Mouse (Mus musculus) intestine, postnatal 0 days (tissue): ENCODE data around the gene Spag16. TPM values are rescaled to one million over a fixed set of nuclear protein-coding genes. Genes with fewer than 3 reads are reported as not detected.

Experiments used
- ATAC-seq: fragments of 200-750 bp; cut with Nextera tagmentation; 2 replicates; pipeline ENCODE4 v1.8.0; 2017; ENCODE audit warnings: mild to moderate bottlenecking, moderate TSS enrichment, moderate library complexity
- H3K27ac ChIP-seq: fragments of 300-500 bp; sonication (generic); 2 replicates; pipeline ENCODE4 v1.5.1; 2014; ENCODE audit warnings: mild to moderate bottlenecking, low read depth, low read length, moderate library complexity
- H3K27me3 ChIP-seq: fragments of 300-500 bp; sonication (generic); replicated peaks from 2 replicates; pipeline ENCODE4 v1.6.1; 2014; ENCODE audit warnings: low read length, mixed read lengths; ENCODE audit not compliant: control insufficient read depth, insufficient read depth
- H3K36me3 ChIP-seq: fragments of 300-500 bp; sonication (generic); 2 replicates; pipeline ENCODE4 v1.6.1; 2014; ENCODE audit warnings: mild to moderate bottlenecking, moderate library complexity; ENCODE audit not compliant: control insufficient read depth, insufficient read depth
- H3K4me1 ChIP-seq: fragments of 300-500 bp; sonication (generic); replicated peaks from 2 replicates; pipeline ENCODE4 v1.6.1; 2014; ENCODE audit warnings: antibody characterized with exemption, low read length, mixed read lengths; ENCODE audit not compliant: control insufficient read depth, insufficient read depth
- H3K4me2 ChIP-seq: fragments of 300-500 bp; sonication (generic); replicated peaks from 2 replicates; pipeline ENCODE4 v1.6.1; 2014; ENCODE audit warnings: low read depth, mild to moderate bottlenecking, moderate library complexity
- H3K4me3 ChIP-seq: fragments of 300-500 bp; sonication (generic); 2 replicates; pipeline ENCODE4 v1.5.1; 2014; ENCODE audit warnings: low read depth, low read length
- H3K9ac ChIP-seq: fragments of 300-500 bp; sonication (generic); 2 replicates; pipeline ENCODE4 v1.6.1; 2014; ENCODE audit warnings: mild to moderate bottlenecking, low read depth, low read length
- H3K9me3 ChIP-seq: fragments of 300-500 bp; sonication (generic); 2 replicates; pipeline ENCODE4 v1.6.1; 2016; ENCODE audit warnings: mixed run types; ENCODE audit not compliant: control insufficient read depth
- CTCF ChIP-seq: sonication (generic); IDR thresholded peaks from 2 replicates; pipeline ENCODE4 v1.5.1; 2016; ENCODE audit warnings: low read depth, mild to moderate bottlenecking, control low read depth, antibody characterized with exemption, moderate library complexity
- WGBS: fragments of 180-500 bp; shearing (Covaris S2); extraction: QIAGEN DNeasy Blood & Tissue Kit; methylation state at CpG from one replicate; pipeline ENCODE4 v1.1.7; 2014; 5-methylcytosine and 5-hydroxymethylcytosine counted together
- polyA plus RNA-seq: library from polyadenylated mRNA; unstranded; fragments of >200 nt; fragmentation: Nextera tagmentation; extraction: Ambion mirVana; gene quantifications from 2 replicates; pipeline ENCODE4 v1.2.1, GENCODE M21; 2015

Spag16 gene
- polyA plus RNA-seq, 1 experiment from 2014 or later: 0.08 TPM

- H3K9me3 ChIP-seq: no peaks in the 10 kb centered on the region
- H3K4me1 ChIP-seq: no peaks in the 10 kb centered on the region
- H3K9ac ChIP-seq: no peak overlapping the region
- H3K27ac ChIP-seq: no peak overlapping the region
- H3K4me2 ChIP-seq: no peak overlapping the region
- H3K4me3 ChIP-seq: no peak overlapping the region
- WGBS: 60% methylated on average over 7 of the region's 7 CpGs
- H3K36me3 ChIP-seq: no peaks in the 10 kb centered on the region
- ATAC-seq: no peak
- H3K27me3 ChIP-seq: no peaks in the 10 kb centered on the region
- TF ChIP-seq CTCF: no peak
Observed at GRCm38 (mm10) chr1:69853436-69853835, 26.7 kb downstream of the Spag16 start.

DNA sequence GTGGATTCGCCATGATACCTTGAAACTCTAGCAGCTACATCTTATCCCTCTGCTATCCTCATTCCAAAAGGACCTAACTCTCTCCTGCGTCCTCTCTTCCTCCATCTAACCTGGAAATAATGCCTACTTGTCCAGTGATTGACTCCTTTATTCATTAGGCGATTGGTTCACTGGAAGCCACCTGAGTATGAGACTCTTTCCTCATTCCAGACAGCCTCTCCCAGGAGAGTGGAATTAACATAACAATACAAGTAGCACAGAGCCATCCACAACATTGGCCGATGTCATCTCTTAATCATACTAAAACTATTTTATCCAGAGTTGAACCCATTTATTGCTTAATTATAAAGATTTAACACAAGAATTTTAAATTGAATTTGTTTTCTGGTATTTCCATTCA, 41.0 kb downstream of the Spag16 start:
- Histone ChIP-seq H3K4me1 (no peaks in the 10 kb centered on the region), H3K36me3 (no peaks in the 10 kb centered on the region), H3K4me3 (no peak overlapping the region), H3K9me3 (no peaks in the 10 kb centered on the region), H3K4me2 (no peak overlapping the region), H3K27me3 (no peaks in the 10 kb centered on the region), H3K27ac (no peak overlapping the region), H3K9ac (no peak overlapping the region)
- no peak for ATAC-seq
- TF ChIP-seq CTCF: no peak
- WGBS: 84% methylated on average over 4 of the region's 4 CpGs

DNA sequence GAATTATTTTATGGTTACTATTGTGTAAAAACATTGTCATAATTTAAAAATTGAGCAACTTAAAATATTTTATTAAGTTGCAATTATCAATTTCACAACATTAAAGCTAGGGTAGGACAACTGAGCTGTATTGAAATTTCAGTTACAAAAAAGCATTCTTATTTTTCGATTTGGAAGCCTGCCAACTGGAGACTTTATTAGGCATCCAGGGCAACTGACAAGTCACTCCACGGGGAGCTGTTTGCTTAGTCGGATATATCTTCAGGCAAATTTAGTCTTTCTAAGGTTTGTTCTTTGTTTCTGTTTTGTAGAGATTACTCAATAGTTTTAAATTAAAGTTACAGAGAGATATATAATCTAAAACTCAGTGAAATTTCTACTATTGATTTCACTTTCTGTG, 129.8 kb downstream of the Spag16 start:
- H3K27ac ChIP-seq: no peak overlapping the region
- WGBS: 43% methylated on average over 3 of the region's 3 CpGs
- no peak for ATAC-seq
- H3K36me3 ChIP-seq: no peaks in the 10 kb centered on the region
- no peak for TF ChIP-seq CTCF
- H3K9me3 ChIP-seq: no peaks in the 10 kb centered on the region
- no peak overlapping the region for H3K4me3 ChIP-seq
- H3K4me2 ChIP-seq: no peak overlapping the region
- H3K9ac ChIP-seq: no peak overlapping the region
- no peaks in the 10 kb centered on the region for H3K4me1 ChIP-seq
- no peaks in the 10 kb centered on the region for H3K27me3 ChIP-seq

GRCm38 (mm10) chr1:69996874-69997273, 170.1 kb downstream of the Spag16 start:
- ATAC-seq: no peak
- no peaks in the 10 kb centered on the region for H3K4me1 ChIP-seq
- peak; percentile 31; the same call in 1 of the 2 replicates for TF ChIP-seq CTCF
- no peak overlapping the region for H3K27ac ChIP-seq
- H3K9me3 ChIP-seq: no peaks in the 10 kb centered on the region
- H3K4me3 ChIP-seq: no peak overlapping the region
- H3K4me2 ChIP-seq: no peak overlapping the region
- no peak overlapping the region for H3K9ac ChIP-seq
- no peaks in the 10 kb centered on the region for H3K36me3 ChIP-seq
- H3K27me3 ChIP-seq: no peaks in the 10 kb centered on the region

GRCm38 (mm10) chr1:70012991-70013390, 186.2 kb downstream of the Spag16 start:
- H3K4me2 ChIP-seq: no peak overlapping the region
- ATAC-seq: no peak
- no peaks in the 10 kb centered on the region for H3K9me3 ChIP-seq
- no peaks in the 10 kb centered on the region for H3K27me3 ChIP-seq
- TF ChIP-seq CTCF: no peak
- H3K4me3 ChIP-seq: no peak overlapping the region
- H3K27ac ChIP-seq: no peak overlapping the region
- no peaks in the 10 kb centered on the region for H3K4me1 ChIP-seq
- WGBS: 81% methylated on average over 3 of the region's 3 CpGs
- no peak overlapping the region for H3K9ac ChIP-seq
- H3K36me3 ChIP-seq: no peaks in the 10 kb centered on the region

DNA sequence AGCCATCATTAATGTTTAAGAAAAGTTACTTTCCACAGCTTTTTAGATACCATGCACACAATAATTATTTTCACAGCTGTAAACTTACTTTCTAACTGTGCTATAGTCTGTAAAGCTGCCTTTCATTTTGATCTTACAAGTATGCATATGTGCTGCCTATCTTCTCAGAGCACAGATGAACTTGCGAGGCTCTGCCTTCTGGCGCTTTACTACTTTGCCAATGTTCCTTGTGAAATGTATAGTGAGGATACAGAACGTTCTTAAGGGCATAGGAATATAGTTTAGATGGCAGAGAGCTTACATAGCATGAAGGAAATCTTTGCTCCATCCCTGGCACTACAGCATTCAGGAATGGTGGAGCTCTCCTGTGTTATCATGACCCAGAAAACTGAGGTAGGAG, 210.6 kb downstream of the Spag16 start:
- Histone ChIP-seq H3K27ac (no peak overlapping the region), H3K4me2 (no peak overlapping the region), H3K9me3 (no peaks in the 10 kb centered on the region), H3K9ac (no peak overlapping the region), H3K27me3 (no peaks in the 10 kb centered on the region), H3K4me3 (no peak overlapping the region), H3K4me1 (no peaks in the 10 kb centered on the region), H3K36me3 (no peaks in the 10 kb centered on the region)
- no peak for TF ChIP-seq CTCF
- ATAC-seq: no peak
- WGBS: 78% methylated on average over 3 of the region's 3 CpGs

GRCm38 (mm10) chr1:70067404-70067803, 240.6 kb downstream of the Spag16 start:
- TF ChIP-seq CTCF: no peak
- WGBS: 54% methylated on average over 1 of the region's 1 CpGs
- Histone ChIP-seq H3K4me1 (no peaks in the 10 kb centered on the region), H3K9me3 (no peaks in the 10 kb centered on the region), H3K27ac (no peak overlapping the region), H3K27me3 (no peaks in the 10 kb centered on the region), H3K4me2 (no peak overlapping the region), H3K4me3 (no peak overlapping the region), H3K9ac (no peak overlapping the region), H3K36me3 (no peaks in the 10 kb centered on the region)
- no peak for ATAC-seq
